Mouse (Mus musculus) testis, adult 2 months (tissue): ENCODE data around the gene Gm49358.

Experiments used
- CTCF ChIP-seq: fragments of 200-500 bp; IDR thresholded peaks from 2 replicates; pipeline ENCODE4 v1.5.1; 2012; ENCODE audit warnings: low read depth, mild to moderate bottlenecking, inconsistent platforms, low read length, moderate library complexity; ENCODE audit not compliant: control insufficient read depth, insufficient read depth, insufficient replicate concordance
- POLR2A ChIP-seq: fragments of 200-500 bp; IDR thresholded peaks from 2 replicates; pipeline ENCODE4 v1.6.1; 2012; ENCODE audit warnings: low read depth, mild to moderate bottlenecking, inconsistent platforms, low read length, moderate library complexity; ENCODE audit not compliant: control insufficient read depth

DNA sequence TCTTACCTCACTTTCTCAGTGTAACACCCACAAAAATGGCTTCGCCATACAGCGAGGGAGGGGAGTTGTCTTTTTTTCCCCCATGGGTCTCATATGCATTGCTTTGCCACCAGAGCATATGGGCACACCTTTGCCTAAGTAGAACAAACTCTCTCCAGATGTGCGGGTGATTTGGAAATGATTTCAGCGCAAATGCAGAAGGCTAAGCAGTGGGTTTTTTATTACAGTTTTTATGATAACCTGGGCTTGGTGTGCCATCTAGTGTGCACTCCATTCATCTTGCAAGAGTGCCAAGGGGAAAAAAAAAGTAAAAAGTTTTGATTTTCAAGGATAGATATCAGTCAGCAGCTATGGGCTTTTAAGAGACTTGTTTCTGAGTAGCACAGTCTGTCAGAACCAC is 28.7 kb upstream of the Gm49358 start:
- TF ChIP-seq CTCF (no peak), POLR2A (no peak)
